Mouse (Mus musculus) CH12.LX (cell line): ENCODE results near the gene 1700113H08Rik. TPM values are rescaled to one million over a fixed set of nuclear protein-coding genes. Genes with fewer than 3 reads are reported as not detected.

Experiments
- DNase-seq: peaks from one replicate; pipeline ENCODE4 v3.0.0-alpha.2; 2013; ENCODE audit errors: extremely low read depth
- H3K27ac ChIP-seq: 2 replicates; pipeline ENCODE4 v1.5.1; 2012; ENCODE audit warnings: low read depth, mild to moderate bottlenecking, control low read depth, moderate library complexity; ENCODE audit not compliant: insufficient read depth
- H3K27me3 ChIP-seq: replicated peaks from 2 replicates; pipeline ENCODE3; 2012; ENCODE audit warnings: inconsistent platforms
- H3K36me3 ChIP-seq, 2 experiments: replicated peaks in 1 of 2; 2 replicates each; pipeline versions ENCODE3 to v1.6.1; 2012; ENCODE audit warnings: inconsistent platforms in 1 of 2, low read length in 1 of 2, mild to moderate bottlenecking in 1 of 2, mixed read lengths in 1 of 2, moderate library complexity in 1 of 2; ENCODE audit not compliant: control insufficient read depth in 1 of 2, insufficient read depth in 1 of 2
- H3K4me1 ChIP-seq, 2 experiments: 2 replicates each; pipeline ENCODE4 v1.6.1; 2012; ENCODE audit warnings: inconsistent platforms in 1 of 2, moderate library complexity in 1 of 2; ENCODE audit not compliant: insufficient read depth in 2 of 2, control insufficient read depth in 1 of 2
- H3K4me2 ChIP-seq: 2 replicates; pipeline ENCODE4 v1.6.1; 2012; ENCODE audit warnings: low read depth, mild to moderate bottlenecking, control low read depth; ENCODE audit not compliant: poor library complexity, insufficient read depth, severe bottlenecking
- H3K4me3 ChIP-seq, 3 experiments: fragments of 150-350 bp in 1 of 3; sonication (generic) in 1 of 3; replicated peaks in 1 of 3; 2 replicates each; pipeline versions ENCODE3 to v1.5.1; 2011 to 2012; ENCODE audit warnings: low read depth in 2 of 3, low read length in 2 of 3, mild to moderate bottlenecking in 2 of 3, moderate library complexity in 2 of 3, control low read depth in 1 of 3, improper control_type of control experiment in 1 of 3, inconsistent platforms in 1 of 3, mixed read lengths in 1 of 3; ENCODE audit not compliant: poor library complexity in 1 of 3
- H3K79me2 ChIP-seq: replicated peaks from 2 replicates; pipeline ENCODE4 v1.6.1; 2012; ENCODE audit warnings: mild to moderate bottlenecking, moderate library complexity; ENCODE audit not compliant: control insufficient read depth, poor library complexity, insufficient read depth, severe bottlenecking; ENCODE audit errors: extremely low read depth
- H3K9ac ChIP-seq: 2 replicates; pipeline ENCODE4 v1.6.1; 2012; ENCODE audit warnings: low read depth, mild to moderate bottlenecking, control low read depth, moderate library complexity; ENCODE audit not compliant: insufficient read depth
- H3K9me3 ChIP-seq: replicated peaks from 2 replicates; pipeline ENCODE3; 2012; ENCODE audit warnings: low read length, inconsistent platforms, mixed read lengths
- CHD1 ChIP-seq: IDR thresholded peaks from 2 replicates; pipeline ENCODE4 v1.6.1; 2012; ENCODE audit warnings: low read depth, low read length, improper control_type of control experiment, inconsistent platforms
- CHD2 ChIP-seq: IDR thresholded peaks from 2 replicates; pipeline ENCODE4 v1.6.1; 2011; ENCODE audit warnings: low read length, improper control_type of control experiment
- CTCF ChIP-seq, 2 experiments: IDR thresholded peaks in 1 of 2; conservative IDR thresholded peaks in 1 of 2; 2 replicates each; pipeline ENCODE4 v1.5.1; 2011 to 2012; ENCODE audit warnings: low read depth in 2 of 2, low read length in 2 of 2, improper control_type of control experiment in 1 of 2, inconsistent platforms in 1 of 2, mild to moderate bottlenecking in 1 of 2, moderate library complexity in 1 of 2
- EP300 ChIP-seq: IDR thresholded peaks from 2 replicates; pipeline ENCODE4 v1.6.1; 2011; ENCODE audit warnings: low read length, improper control_type of control experiment
- ETS1 ChIP-seq: conservative IDR thresholded peaks from 2 replicates; pipeline ENCODE4 v1.6.1; 2012; ENCODE audit warnings: low read depth, mild to moderate bottlenecking, inconsistent platforms, low read length, improper control_type of control experiment, moderate library complexity
- IRF4 ChIP-seq: IDR thresholded peaks from 2 replicates; pipeline ENCODE4 v1.6.1; 2014; ENCODE audit warnings: low read depth, mild to moderate bottlenecking, inconsistent platforms, low read length, improper control_type of control experiment
- JUN ChIP-seq: IDR thresholded peaks from 2 replicates; pipeline ENCODE4 v1.6.1; 2011; ENCODE audit warnings: low read depth, mild to moderate bottlenecking, low read length, improper control_type of control experiment, moderate library complexity; ENCODE audit not compliant: insufficient read depth
- JUND ChIP-seq: conservative IDR thresholded peaks from 2 replicates; pipeline ENCODE4 v1.6.1; 2011; ENCODE audit warnings: low read depth, low read length, improper control_type of control experiment
- MAFK ChIP-seq: IDR thresholded peaks from 2 replicates; pipeline ENCODE4 v1.6.1; 2011; ENCODE audit warnings: low read length, improper control_type of control experiment; ENCODE audit not compliant: insufficient replicate concordance
- MAX ChIP-seq: IDR thresholded peaks from 2 replicates; pipeline ENCODE4 v1.6.1; 2011; ENCODE audit warnings: low read length, improper control_type of control experiment
- MEF2A ChIP-seq: IDR thresholded peaks from 2 replicates; pipeline ENCODE4 v1.6.1; 2014; ENCODE audit warnings: low read depth, mild to moderate bottlenecking, inconsistent platforms, low read length, improper control_type of control experiment, borderline replicate concordance
- MXI1 ChIP-seq: IDR thresholded peaks from 2 replicates; pipeline ENCODE4 v1.6.1; 2011; ENCODE audit warnings: mild to moderate bottlenecking, low read depth, low read length, improper control_type of control experiment
- PAX5 ChIP-seq: IDR thresholded peaks from 2 replicates; pipeline ENCODE4 v1.6.1; 2012; ENCODE audit warnings: low read length, inconsistent platforms, mixed read lengths
- RAD21 ChIP-seq: IDR thresholded peaks from 2 replicates; pipeline ENCODE4 v1.6.1; 2011; ENCODE audit warnings: low read depth, mild to moderate bottlenecking, low read length, improper control_type of control experiment, moderate library complexity
- SIN3A ChIP-seq: IDR thresholded peaks from 2 replicates; pipeline ENCODE4 v1.6.1; 2012; ENCODE audit warnings: low read length, improper control_type of control experiment, inconsistent platforms
- SMC3 ChIP-seq: IDR thresholded peaks from 2 replicates; pipeline ENCODE4 v1.6.1; 2011; ENCODE audit warnings: low read depth, low read length, improper control_type of control experiment
- TBP ChIP-seq: conservative IDR thresholded peaks from 2 replicates; pipeline ENCODE4 v1.6.1; 2011; ENCODE audit warnings: low read depth, low read length, improper control_type of control experiment
- USF1 ChIP-seq: IDR thresholded peaks from 2 replicates; pipeline ENCODE4 v1.6.1; 2014; ENCODE audit warnings: low read depth, mild to moderate bottlenecking, inconsistent platforms, low read length, improper control_type of control experiment
- ZC3H11A ChIP-seq: IDR thresholded peaks from 2 replicates; pipeline ENCODE4 v1.6.1; 2012; ENCODE audit warnings: low read depth, mild to moderate bottlenecking, inconsistent platforms, low read length, improper control_type of control experiment
- dilution Hi-C: fragments of 300-500 bp; cut with MboI; formaldehyde crosslinking; loops from 2 replicates; pipeline ENCODE4 v1.14.3; 2020; ENCODE audit warnings: low sequenced_read_pairs; ENCODE audit not compliant: extremely low pct_unique_long_range_greater_than_20kb, extremely low pct_ligation_motif_present
- in situ Hi-C: fragments of 300-500 bp; cut with MboI; formaldehyde crosslinking; loops from 3 replicates; pipeline ENCODE4 v1.14.3; 2019; ENCODE audit warnings: low sequenced_read_pairs, low pct_ligation_motif_present, low pct_unique_long_range_greater_than_20kb, mixed read lengths
- polyA plus RNA-seq: library from polyadenylated mRNA; unstranded; fragments of >175 nt; gene quantifications from 2 replicates; pipeline ENCODE4 v1.2.1, GENCODE M21; 2012; ENCODE audit warnings: low read depth; ENCODE audit not compliant: insufficient read length
- total RNA-seq, 2 experiments: library from RNA; depleted of rRNA; stranded (reverse); fragments of 300-350 nt in 1 of 2; fragments of >200 nt in 1 of 2; gene quantifications; 2 replicates each; pipeline ENCODE4 v1.2.3; 2012 to 2014

Gene 1700113H08Rik
- total and polyA plus RNA-seq, 3 experiments = not detected

GRCm38 (mm10) chr10:87126186-87126824 is 68.5 kb downstream of the 1700113H08Rik start:
- Histone ChIP-seq H3K27ac (no peak overlapping the region), H3K27me3 (no peaks in the 10 kb centered on the region), H3K4me3 (no peak overlapping the region), H3K4me1 (peaks cover 0 to 7% of the 10 kb centered on the region in 2 experiments; a peak in 2 of 4 replicates), H3K9me3 (no peaks in the 10 kb centered on the region), H3K79me2 (no peaks in the 10 kb centered on the region), H3K36me3 (no peaks in the 10 kb centered on the region), H3K4me2 (no peak overlapping the region), H3K9ac (no peak overlapping the region)
- dilution Hi-C loops = no loop called here
- in situ Hi-C loops = no loop called here
- TF ChIP-seq MXI1 = no peak
- peak; percentile 80 for TF ChIP-seq MAFK
- TF ChIP-seq RAD21 = peak; percentile 74
- peak; percentile 83 for TF ChIP-seq SMC3
- peak; percentile 41; the same call in 1 of the 2 replicates for TF ChIP-seq ZC3H11A
- no peak for TF ChIP-seq SIN3A
- peak; percentile 77 to 82 for TF ChIP-seq CTCF (conservative IDR thresholded peaks at IDR 0.05 in 1 of 2, IDR thresholded peaks at IDR 0.05 in 1 of 2; ENCODE audit: low read depth in 2 of 2, low read length in 2 of 2)
- peak; percentile 40 for DNase-seq

GRCm38 (mm10) chr10:87151050-87151449 is 93.2 kb downstream of the 1700113H08Rik start:
- Histone ChIP-seq H3K9ac (no peak overlapping the region), H3K4me3 (no peak overlapping the region), H3K9me3 (no peaks in the 10 kb centered on the region), H3K36me3 (no peaks in the 10 kb centered on the region), H3K4me2 (no peak overlapping the region), H3K27ac (no peak overlapping the region), H3K4me1 (peaks cover 6 to 8% of the 10 kb centered on the region in 2 experiments; a peak in 3 of 4 replicates), H3K79me2 (no peaks in the 10 kb centered on the region), H3K27me3 (no peaks in the 10 kb centered on the region)
- DNase-seq = peak; percentile 47
- dilution Hi-C loops = no loop called here
- in situ Hi-C loops = no loop called here
- TF ChIP-seq CHD1 (no peak), MAX (no peak), EP300 (peak; percentile 71), MEF2A (no peak), JUN (peak; percentile 57; the same call in 1 of the 2 replicates), IRF4 (peak; percentile 90), TBP (no peak), MAFK (no peak), ZC3H11A (no peak), CHD2 (no peak), PAX5 (no peak), ETS1 (no peak), JUND (peak; percentile 70; the same call in 1 of the 2 replicates), SIN3A (no peak), USF1 (no peak)
